Mouse (Mus musculus): Measurements from ENCODE around the gene Mpped2.

Gene Mpped2

DNA sequence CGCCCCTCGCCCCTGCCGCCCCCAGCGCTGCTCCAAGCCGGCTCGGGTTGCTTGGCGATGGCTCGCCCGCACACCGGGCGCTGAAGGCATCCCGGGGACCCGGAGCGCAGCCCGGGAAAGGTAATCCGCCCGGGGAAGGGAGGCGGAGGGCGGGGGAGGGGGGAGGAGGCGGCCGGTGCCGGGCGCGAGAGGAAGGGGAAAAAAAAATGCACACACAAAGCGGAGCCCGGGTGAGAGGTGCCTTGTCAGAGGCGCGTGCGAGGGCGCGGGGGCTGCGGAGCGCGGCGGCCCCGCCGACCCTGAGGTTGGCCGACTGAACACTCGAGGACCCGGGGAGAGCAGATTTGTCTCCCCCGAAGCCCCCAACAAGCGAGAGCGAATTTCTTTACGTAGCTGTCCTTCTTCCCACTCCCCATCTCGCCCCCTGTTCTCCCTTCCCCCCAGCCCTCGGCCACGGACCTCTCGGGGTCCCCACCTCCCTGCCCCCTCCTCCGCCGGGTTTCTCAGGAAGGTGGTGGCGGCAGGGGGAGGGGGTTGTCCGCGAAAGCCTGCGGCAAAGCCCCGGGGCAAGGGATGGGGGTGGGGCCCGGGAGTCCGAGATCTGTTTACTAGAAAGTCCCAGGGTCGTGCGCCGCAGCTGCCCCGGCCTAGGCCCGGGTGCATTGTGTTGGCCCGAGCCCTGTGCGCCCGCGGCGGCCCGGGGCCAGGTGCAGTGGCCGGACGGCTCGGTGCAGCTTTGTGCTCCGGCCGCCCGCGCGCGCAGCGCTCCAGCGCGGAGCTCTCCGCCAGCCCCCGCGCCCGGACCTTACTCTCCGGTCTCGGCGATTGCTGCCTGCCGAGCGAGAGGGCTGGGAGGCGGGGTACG is 865 bp downstream of the Mpped2 start:
- Histone ChIP-seq H3K36me3 (ENCODE audit: insufficient read depth, low read length) (no peaks in the 10 kb centered on the region), H3K27me3 (ENCODE audit: insufficient read depth, low read length) (peaks cover 29% of the 10 kb centered on the region), H3K9me3 (ENCODE audit: low read length) (no peaks in the 10 kb centered on the region), H3K4me3 (replicated peaks; ENCODE audit: low read length) (peak overlapping the region; percentile 87), H3K4me1 (replicated peaks; ENCODE audit: low read depth, low read length) (peaks cover 28% of the 10 kb centered on the region)
- TF ChIP-seq CTCF (conservative IDR thresholded peaks at IDR 0.05; ENCODE audit: low read length) = no peak
- TF ChIP-seq POU5F1 (IDR thresholded peaks at IDR 0.05; ENCODE audit: borderline replicate concordance, low read length) = no peak
- no peak for TF ChIP-seq NANOG (IDR thresholded peaks at IDR 0.05; ENCODE audit: borderline replicate concordance, low read length)

DNA sequence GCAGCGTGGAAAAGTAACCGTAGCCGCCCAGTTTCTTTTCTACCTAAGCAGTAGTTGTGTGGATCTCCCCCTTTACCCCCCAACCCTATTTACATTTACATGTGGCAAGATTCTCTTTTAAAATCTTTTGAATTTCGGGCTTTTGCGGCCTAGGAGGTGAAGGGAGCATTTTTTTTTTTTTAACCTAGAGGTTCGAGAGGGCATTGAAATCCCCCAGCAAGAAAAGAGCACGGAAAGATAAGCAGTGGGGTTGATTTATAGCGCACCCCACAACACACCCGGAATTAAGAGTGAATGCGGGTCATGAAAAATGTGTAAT is 1.5 kb downstream of the Mpped2 start:
- H3K27me3 ChIP-seq (ENCODE audit: insufficient read depth, low read length) = peaks cover 29% of the 10 kb centered on the region
- peak overlapping the region; percentile 87 for H3K4me3 ChIP-seq (replicated peaks; ENCODE audit: low read length)
- no peak for TF ChIP-seq CTCF (conservative IDR thresholded peaks at IDR 0.05; ENCODE audit: low read length)
- TF ChIP-seq POU5F1 (IDR thresholded peaks at IDR 0.05; ENCODE audit: borderline replicate concordance, low read length) = no peak
- TF ChIP-seq NANOG (IDR thresholded peaks at IDR 0.05; ENCODE audit: borderline replicate concordance, low read length) = no peak
- H3K36me3 ChIP-seq (ENCODE audit: insufficient read depth, low read length) = peaks cover 4% of the 10 kb centered on the region
- H3K9me3 ChIP-seq (ENCODE audit: low read length) = no peaks in the 10 kb centered on the region
- H3K4me1 ChIP-seq (replicated peaks; ENCODE audit: low read depth, low read length) = peaks cover 28% of the 10 kb centered on the region

DNA sequence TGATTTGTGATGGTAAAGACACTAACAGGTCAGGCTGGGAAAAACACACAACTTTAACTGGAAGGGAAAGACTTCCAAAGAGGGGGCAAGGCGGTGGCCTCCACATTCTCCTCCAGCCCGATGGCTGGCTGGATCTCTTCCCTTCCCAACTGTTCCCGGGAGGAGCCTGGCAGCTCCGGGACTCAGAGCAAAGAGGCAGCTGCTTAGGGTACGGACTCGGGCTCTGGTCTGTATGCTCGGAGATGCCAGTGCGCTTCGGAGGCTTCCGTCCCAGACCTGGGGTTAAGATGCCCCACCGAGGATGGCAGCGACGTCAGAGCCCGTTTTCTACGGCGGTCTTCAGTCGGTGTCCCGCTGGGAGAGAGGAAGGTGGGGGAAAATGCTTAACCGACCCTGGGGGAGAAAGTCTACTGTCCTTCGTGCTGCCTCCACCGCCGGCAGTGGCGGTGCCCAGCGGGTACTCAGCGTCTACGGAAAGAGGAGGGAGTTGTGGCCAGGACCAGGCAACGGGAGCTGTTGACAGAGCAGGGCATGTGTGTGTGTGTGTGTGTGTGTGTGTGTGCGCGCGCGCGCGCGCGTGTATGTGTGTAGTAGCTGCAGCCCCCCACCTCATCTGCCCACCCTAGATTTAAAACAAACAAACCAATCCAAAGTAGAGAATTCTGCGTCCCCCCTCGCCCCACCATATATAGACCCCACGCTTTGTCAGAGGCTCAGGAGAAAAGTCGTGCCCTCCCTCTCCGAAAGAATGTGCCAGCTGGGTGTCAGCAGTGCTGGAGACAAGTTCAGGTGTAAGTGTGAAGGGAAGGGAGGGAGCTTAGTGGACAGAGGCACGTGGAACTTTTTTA is 2.0 kb downstream of the Mpped2 start:
- H3K36me3 ChIP-seq (ENCODE audit: insufficient read depth, low read length) = peaks cover 10% of the 10 kb centered on the region
- H3K27me3 ChIP-seq (ENCODE audit: insufficient read depth, low read length) = peaks cover 29% of the 10 kb centered on the region
- H3K4me3 ChIP-seq (replicated peaks; ENCODE audit: low read length) = peak overlapping the region; percentile 87
- peaks cover 28% of the 10 kb centered on the region for H3K4me1 ChIP-seq (replicated peaks; ENCODE audit: low read depth, low read length)
- H3K9me3 ChIP-seq (ENCODE audit: low read length) = no peaks in the 10 kb centered on the region
- TF ChIP-seq CTCF (conservative IDR thresholded peaks at IDR 0.05; ENCODE audit: low read length) = no peak
- TF ChIP-seq NANOG (IDR thresholded peaks at IDR 0.05; ENCODE audit: borderline replicate concordance, low read length) = no peak
- TF ChIP-seq POU5F1 (IDR thresholded peaks at IDR 0.05; ENCODE audit: borderline replicate concordance, low read length) = no peak

DNA sequence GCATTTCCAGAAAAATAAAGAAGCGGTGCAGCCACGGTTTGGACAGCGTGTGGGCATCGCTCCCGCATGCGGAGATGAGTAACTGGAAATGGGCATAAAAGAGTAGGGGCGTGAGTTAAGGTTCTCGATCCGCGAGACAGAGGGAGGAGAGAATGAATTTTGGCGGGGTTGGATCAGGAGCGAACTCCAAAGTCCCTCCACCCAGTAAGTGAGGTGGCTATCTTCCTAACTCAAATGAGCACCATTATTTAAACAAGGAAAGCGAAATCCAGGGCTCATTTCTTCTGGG is 2.6 kb downstream of the Mpped2 start:
- H3K4me1 ChIP-seq (replicated peaks; ENCODE audit: low read depth, low read length) = peaks cover 28% of the 10 kb centered on the region
- peaks cover 29% of the 10 kb centered on the region for H3K27me3 ChIP-seq (ENCODE audit: insufficient read depth, low read length)
- H3K36me3 ChIP-seq (ENCODE audit: insufficient read depth, low read length) = peaks cover 11% of the 10 kb centered on the region
- H3K9me3 ChIP-seq (ENCODE audit: low read length) = no peaks in the 10 kb centered on the region
- TF ChIP-seq NANOG (IDR thresholded peaks at IDR 0.05; ENCODE audit: borderline replicate concordance, low read length) (no peak), CTCF (conservative IDR thresholded peaks at IDR 0.05; ENCODE audit: low read length) (no peak), POU5F1 (IDR thresholded peaks at IDR 0.05; ENCODE audit: borderline replicate concordance, low read length) (no peak)
- H3K4me3 ChIP-seq (replicated peaks; ENCODE audit: low read length) = peak overlapping the region; percentile 87

DNA sequence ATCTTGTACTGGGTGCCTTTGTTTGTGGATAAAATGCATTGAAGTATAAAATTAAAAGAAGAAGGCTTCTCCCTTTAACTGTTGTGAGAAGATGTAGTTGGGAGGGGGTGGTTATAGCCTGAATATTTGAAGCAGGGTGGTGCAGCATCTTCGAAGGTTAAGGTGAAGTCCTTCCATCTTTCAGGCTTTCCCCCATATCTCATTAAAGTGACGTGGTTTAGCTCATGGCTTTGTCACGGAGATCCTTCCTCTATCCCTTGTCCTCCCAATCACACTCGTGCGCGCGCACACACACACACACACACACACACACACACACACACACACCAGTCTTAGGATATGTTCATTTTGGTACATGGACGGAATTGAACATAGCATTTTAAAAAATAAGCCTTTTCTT is 3.3 kb downstream of the Mpped2 start:
- Histone ChIP-seq H3K9me3 (ENCODE audit: low read length) (no peaks in the 10 kb centered on the region), H3K36me3 (ENCODE audit: insufficient read depth, low read length) (peaks cover 11% of the 10 kb centered on the region), H3K27me3 (ENCODE audit: insufficient read depth, low read length) (peaks cover 29% of the 10 kb centered on the region), H3K4me1 (replicated peaks; ENCODE audit: low read depth, low read length) (peaks cover 28% of the 10 kb centered on the region), H3K4me3 (replicated peaks; ENCODE audit: low read length) (no peak overlapping the region)
- no peak for TF ChIP-seq POU5F1 (IDR thresholded peaks at IDR 0.05; ENCODE audit: borderline replicate concordance, low read length)

DNA sequence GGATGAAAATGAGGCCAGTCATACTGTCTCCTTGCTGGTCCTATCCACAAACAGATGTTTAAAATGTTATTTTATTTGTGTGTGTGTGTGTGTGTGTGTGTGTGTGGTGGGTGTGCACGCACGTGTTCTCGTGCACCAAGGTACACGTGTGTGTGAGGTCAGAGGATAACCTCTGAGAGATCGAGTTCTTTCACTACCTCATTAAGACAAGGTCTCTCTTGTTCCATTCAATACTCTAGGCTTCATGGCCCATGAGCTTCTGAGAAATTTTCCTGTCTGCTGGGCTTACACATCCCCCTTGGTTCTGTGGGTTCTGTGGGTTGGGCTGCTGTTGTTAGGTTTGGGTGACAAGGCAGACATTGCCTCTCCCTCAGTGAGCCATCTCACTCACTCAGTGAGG is 12.6 kb downstream of the Mpped2 start:
- TF ChIP-seq CTCF (conservative IDR thresholded peaks at IDR 0.05; ENCODE audit: low read length) (no peak), NANOG (IDR thresholded peaks at IDR 0.05; ENCODE audit: borderline replicate concordance, low read length) (no peak)
- Histone ChIP-seq H3K27me3 (ENCODE audit: insufficient read depth, low read length) (no peaks in the 10 kb centered on the region), H3K4me3 (replicated peaks; ENCODE audit: low read length) (no peak overlapping the region), H3K36me3 (ENCODE audit: insufficient read depth, low read length) (peaks cover 4% of the 10 kb centered on the region; the same call in 1 of the 2 replicates), H3K4me1 (replicated peaks; ENCODE audit: low read depth, low read length) (peaks cover 11% of the 10 kb centered on the region), H3K9me3 (ENCODE audit: low read length) (no peaks in the 10 kb centered on the region)

DNA sequence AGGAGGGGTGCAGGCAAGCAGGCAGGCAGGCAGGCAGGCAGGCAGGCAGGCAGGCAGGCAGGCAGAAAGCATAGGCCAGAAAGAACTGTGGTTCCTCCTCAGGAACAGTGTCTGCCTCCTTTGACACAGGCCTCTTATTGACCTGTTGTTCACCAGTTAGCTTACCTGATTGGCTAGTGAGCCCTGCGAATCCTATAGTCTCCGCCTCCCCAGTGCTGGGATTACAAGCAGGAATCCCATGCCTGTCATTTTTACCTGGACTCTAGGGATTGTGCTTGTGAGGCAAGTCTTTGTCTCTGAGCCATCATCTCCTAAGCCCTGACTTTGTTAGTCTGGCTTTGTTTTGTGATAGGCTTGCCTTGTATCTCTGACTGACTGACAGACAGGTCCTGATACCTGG is 14.1 kb downstream of the Mpped2 start:
- Histone ChIP-seq H3K4me3 (replicated peaks; ENCODE audit: low read length) (no peak overlapping the region), H3K4me1 (replicated peaks; ENCODE audit: low read depth, low read length) (peaks cover 24% of the 10 kb centered on the region), H3K36me3 (ENCODE audit: insufficient read depth, low read length) (0 out of 2 replicates have a peak, but pooled peaks cover 4% of the 10 kb centered on the region), H3K9me3 (ENCODE audit: low read length) (no peaks in the 10 kb centered on the region), H3K27me3 (ENCODE audit: insufficient read depth, low read length) (no peaks in the 10 kb centered on the region)
- TF ChIP-seq POU5F1 (IDR thresholded peaks at IDR 0.05; ENCODE audit: borderline replicate concordance, low read length) (no peak), NANOG (IDR thresholded peaks at IDR 0.05; ENCODE audit: borderline replicate concordance, low read length) (no peak), CTCF (conservative IDR thresholded peaks at IDR 0.05; ENCODE audit: low read length) (no peak)

DNA sequence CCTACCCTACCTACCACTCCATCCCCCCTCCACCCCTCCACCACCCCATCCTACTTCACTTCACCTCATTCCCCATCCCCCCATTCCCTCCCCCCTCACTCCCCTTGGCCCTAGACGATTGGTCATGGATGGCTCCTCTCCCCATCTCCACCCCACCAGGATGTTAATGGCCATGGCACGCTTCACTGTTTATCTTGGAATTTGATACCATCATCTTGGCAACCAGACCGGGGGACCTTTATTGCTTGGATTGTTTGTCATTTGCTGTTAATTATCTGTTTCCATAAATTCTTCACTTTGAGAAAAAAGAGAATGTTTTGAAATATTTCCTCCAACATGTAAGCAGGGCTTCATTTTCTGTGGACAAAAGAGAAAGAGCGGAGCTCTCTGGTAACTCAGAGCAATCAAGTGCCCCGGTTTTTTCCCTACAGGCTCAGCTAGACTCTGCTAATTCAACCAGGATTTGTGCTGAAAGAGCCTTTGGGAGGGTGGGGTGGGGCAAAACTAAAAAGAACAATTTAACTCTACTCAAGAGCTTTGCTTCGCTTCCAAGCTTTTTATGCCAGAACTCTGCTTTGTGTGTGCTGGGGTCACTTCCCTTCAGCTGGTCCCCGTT is 17.9 kb downstream of the Mpped2 start:
- Histone ChIP-seq H3K9me3 (ENCODE audit: low read length) (no peaks in the 10 kb centered on the region), H3K4me3 (replicated peaks; ENCODE audit: low read length) (no peak overlapping the region), H3K4me1 (replicated peaks; ENCODE audit: low read depth, low read length) (peaks cover 37% of the 10 kb centered on the region), H3K27me3 (ENCODE audit: insufficient read depth, low read length) (no peaks in the 10 kb centered on the region), H3K36me3 (ENCODE audit: insufficient read depth, low read length) (no peaks in the 10 kb centered on the region)
- peak; percentile 26; the same call in 1 of the 2 replicates for TF ChIP-seq NANOG (IDR thresholded peaks at IDR 0.05; ENCODE audit: borderline replicate concordance, low read length)
- no peak for TF ChIP-seq POU5F1 (IDR thresholded peaks at IDR 0.05; ENCODE audit: borderline replicate concordance, low read length)
